32 mouse cellular contexts compared by ENCODE assay signal in genomic region chr6:145912232-145912631, GRCm38 (mm10). TPM values are rescaled to one million over a fixed set of nuclear protein-coding genes. Genes with fewer than 3 reads are reported as not detected.
"Had no signal": no experiment of that assay in that cellular context is flagged by ENCODE, and none has a peak within 500 bp of the region (broad histone marks: within the 10 kb centered on the region; RNA-seq: fewer than 3 reads in every experiment).

No protein-coding gene starts in this region.

- H3K36me3 ChIP-seq: limb, embryonic 10.5 days; limb, embryonic 12.5 days; limb, embryonic 13.5 days; limb, embryonic 15.5 days; liver, embryonic 12.5 days; liver, embryonic 13.5 days; liver, embryonic 15.5 days; lung, embryonic 15.5 days; midbrain, embryonic 12.5 days; midbrain, embryonic 13.5 days; midbrain, embryonic 15.5 days; neural tube, embryonic 12.5 days had no signal

- H3K4me1 ChIP-seq: limb, embryonic 10.5 days; limb, embryonic 12.5 days; limb, embryonic 13.5 days; limb, embryonic 15.5 days; liver, embryonic 12.5 days; liver, embryonic 13.5 days; liver, embryonic 15.5 days; lung, embryonic 15.5 days; midbrain, embryonic 12.5 days; midbrain, embryonic 13.5 days; midbrain, embryonic 15.5 days; neural tube, embryonic 12.5 days had no signal

- DNase-seq: left cerebral cortex, postnatal 4 days; liver; liver, embryonic 13.5 days; liver, postnatal 0 days; lung, adult 2 months; lung, embryonic 14.5 days; lung, postnatal 10 days; lung, postnatal 14 days; lung, postnatal 36 days; lung, postnatal 4 days; midbrain, embryonic 14.5 days had no signal

- H3K27me3 ChIP-seq: limb, embryonic 12.5 days; limb, embryonic 13.5 days; limb, embryonic 15.5 days; liver, embryonic 12.5 days; liver, embryonic 13.5 days; liver, embryonic 15.5 days; lung, embryonic 15.5 days; midbrain, embryonic 12.5 days; midbrain, embryonic 13.5 days; midbrain, embryonic 15.5 days; neural tube, embryonic 12.5 days had no signal

- H3K4me3 ChIP-seq: left cerebral cortex, adult 2 months; limb, embryonic 10.5 days; limb, embryonic 12.5 days; limb, embryonic 13.5 days; limb, embryonic 15.5 days; liver, embryonic 12.5 days; liver, embryonic 13.5 days; liver, embryonic 15.5 days; lung, embryonic 15.5 days; megakaryocyte, embryonic 14.5 days; midbrain, embryonic 12.5 days; midbrain, embryonic 13.5 days; midbrain, embryonic 15.5 days; neural tube, embryonic 12.5 days had no signal

- H3K9me3 ChIP-seq: limb, embryonic 10.5 days; limb, embryonic 12.5 days; limb, embryonic 13.5 days; limb, embryonic 15.5 days; liver, embryonic 12.5 days; liver, embryonic 13.5 days; liver, embryonic 15.5 days; lung, embryonic 15.5 days; midbrain, embryonic 12.5 days; midbrain, embryonic 13.5 days; midbrain, embryonic 15.5 days; neural tube, embryonic 12.5 days had no signal

- H3K9ac ChIP-seq: limb, embryonic 12.5 days; limb, embryonic 13.5 days; limb, embryonic 15.5 days; liver, embryonic 12.5 days; liver, embryonic 13.5 days; liver, embryonic 14.5 days; liver, embryonic 15.5 days; liver, postnatal 0 days; lung, embryonic 14.5 days; lung, embryonic 15.5 days; midbrain, embryonic 12.5 days; midbrain, embryonic 13.5 days; midbrain, embryonic 15.5 days; neural tube, embryonic 12.5 days had no signal

- ATAC-seq: liver, embryonic 12.5 days; liver, postnatal 0 days; lung, postnatal 0 days; midbrain, embryonic 13.5 days; midbrain, embryonic 15.5 days; midbrain, embryonic 16.5 days had no signal

- H3K27ac ChIP-seq: left cerebral cortex, adult 2 months; limb, embryonic 10.5 days; limb, embryonic 12.5 days; limb, embryonic 13.5 days; limb, embryonic 15.5 days; liver, embryonic 12.5 days; liver, embryonic 13.5 days; liver, embryonic 14.5 days; liver, embryonic 15.5 days; lung, embryonic 15.5 days; macrophage; midbrain, embryonic 12.5 days; midbrain, embryonic 13.5 days; midbrain, embryonic 15.5 days; neural tube, embryonic 12.5 days had no signal

- H3K4me2 ChIP-seq: limb, embryonic 12.5 days; limb, embryonic 13.5 days; limb, embryonic 15.5 days; liver, embryonic 11.5 days; liver, embryonic 12.5 days; liver, embryonic 13.5 days; liver, embryonic 15.5 days; lung, embryonic 14.5 days; lung, embryonic 15.5 days; midbrain, embryonic 12.5 days; midbrain, embryonic 13.5 days; midbrain, embryonic 15.5 days; neural tube, embryonic 12.5 days had no signal

RNA-seq across cellular contexts. Expression of gene Sspn, which starts 19.2 kb away (rescaled TPM):
- total RNA-seq: megakaryocyte progenitor cell, adult 5-6 weeks; megakaryocyte, adult 5-6 weeks; megakaryocyte-erythroid progenitor cell, adult 5-6 weeks had no signal

RNA-seq across cellular contexts. Expression of gene Bhlhe41, which starts 46.9 kb away (rescaled TPM):
- total RNA-seq: megakaryocyte, adult 5-6 weeks had no signal
